Mouse (Mus musculus) splenic B cell, adult 2 months (primary cell): ENCODE results near the gene Rnf225.

ENCODE experiments used
- DNase-seq: peaks from one replicate; pipeline ENCODE4 v3.0.0-alpha.2; 2011; ENCODE audit warnings: low read depth, low spot score
- H3K27me3 ChIP-seq: 2 replicates; pipeline ENCODE4 v1.6.1; 2012; ENCODE audit warnings: mild to moderate bottlenecking, low read length, moderate library complexity, mixed read lengths; ENCODE audit not compliant: control insufficient read depth, poor library complexity, insufficient read depth, severe bottlenecking
- H3K36me3 ChIP-seq: 2 replicates; pipeline ENCODE4 v1.6.1; 2012; ENCODE audit warnings: mild to moderate bottlenecking, low read length, moderate library complexity, mixed read lengths; ENCODE audit not compliant: control insufficient read depth, poor library complexity, insufficient read depth, severe bottlenecking

The Rnf225 gene

DNA sequence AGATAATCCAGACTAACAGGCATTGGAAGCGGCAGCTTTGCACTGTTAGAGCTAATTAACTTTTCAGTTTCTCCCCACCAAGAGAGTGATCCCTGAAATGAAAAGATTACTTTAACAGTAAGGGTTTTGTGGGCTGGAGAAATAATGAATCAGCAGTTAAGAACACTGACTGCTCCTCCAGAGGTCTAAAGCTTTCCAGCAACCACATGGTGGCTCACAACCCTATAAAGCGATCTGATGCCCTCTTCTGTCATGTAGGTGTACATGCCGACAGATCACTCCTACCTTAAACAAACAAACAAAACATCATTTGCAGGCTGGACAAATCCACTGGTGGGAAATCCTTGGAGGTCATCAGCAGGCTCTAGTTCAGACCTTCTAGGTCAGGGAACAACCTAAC, 27.7 kb downstream of the Rnf225 start:
- DNase-seq: peak; percentile 22
- no peaks in the 10 kb centered on the region for H3K36me3 ChIP-seq
- no peaks in the 10 kb centered on the region for H3K27me3 ChIP-seq

DNA sequence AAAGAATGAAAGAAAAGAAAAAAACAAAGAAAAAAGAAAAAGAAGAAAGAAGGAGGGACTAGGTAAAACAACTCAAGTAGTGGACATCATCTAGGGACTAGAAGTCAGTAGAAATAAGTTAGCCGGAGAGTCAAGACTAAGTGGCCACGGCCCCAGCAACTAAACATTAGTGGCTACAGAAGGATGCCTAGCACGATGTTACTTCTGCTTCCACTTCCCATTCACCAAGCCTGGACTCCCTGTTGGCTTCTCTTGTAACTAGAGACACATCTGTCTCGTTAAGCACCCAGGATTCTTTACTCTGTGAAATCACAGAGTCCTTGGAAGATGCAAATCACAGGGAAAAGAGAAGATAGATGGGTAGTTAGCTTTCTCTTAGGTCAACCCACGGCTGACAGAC, 30.3 kb downstream of the Rnf225 start:
- no peaks in the 10 kb centered on the region for H3K36me3 ChIP-seq
- no peaks in the 10 kb centered on the region for H3K27me3 ChIP-seq
- no peak for DNase-seq

DNA sequence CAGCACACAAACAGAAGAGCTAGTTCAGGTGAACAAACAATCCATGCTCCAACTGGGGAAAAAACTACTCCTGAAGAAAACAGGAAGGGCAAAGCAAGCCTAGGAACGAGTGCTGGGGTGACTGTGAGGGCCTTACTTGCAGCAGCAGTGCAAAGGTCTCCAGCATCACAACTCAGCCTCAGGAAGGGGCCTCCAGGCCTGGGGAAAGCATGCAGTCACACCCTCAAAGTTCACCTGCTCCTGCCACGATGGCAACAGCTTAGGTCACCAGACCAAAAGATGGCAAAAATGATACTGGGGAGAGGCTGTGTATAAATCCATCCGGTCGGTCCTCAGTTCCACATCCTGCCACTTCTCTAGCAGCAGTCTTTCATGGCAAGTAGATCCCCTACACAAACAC, 31.7 kb downstream of the Rnf225 start:
- DNase-seq: no peak
- Histone ChIP-seq H3K36me3 (no peaks in the 10 kb centered on the region), H3K27me3 (no peaks in the 10 kb centered on the region)

DNA sequence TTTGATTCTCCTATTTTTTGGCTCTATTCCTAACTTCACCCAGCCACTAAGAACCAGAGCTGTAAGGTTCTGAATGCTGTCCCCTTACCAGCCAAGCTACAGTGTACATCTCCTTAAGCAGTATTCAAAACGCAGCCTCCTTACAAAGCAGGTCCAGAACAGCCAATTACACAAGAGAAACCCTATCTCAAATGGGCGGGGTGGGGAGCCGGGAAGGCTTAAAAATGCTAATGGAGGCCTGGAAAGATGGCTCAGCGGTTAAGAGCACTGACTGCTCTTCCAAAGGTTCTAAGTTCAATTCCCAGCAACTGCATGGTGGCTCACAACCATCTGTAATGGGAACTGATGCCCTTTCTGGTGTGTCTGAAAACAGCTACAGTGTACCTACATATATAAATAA, 32.5 kb downstream of the Rnf225 start:
- DNase-seq: no peak
- H3K27me3 ChIP-seq: no peaks in the 10 kb centered on the region

DNA sequence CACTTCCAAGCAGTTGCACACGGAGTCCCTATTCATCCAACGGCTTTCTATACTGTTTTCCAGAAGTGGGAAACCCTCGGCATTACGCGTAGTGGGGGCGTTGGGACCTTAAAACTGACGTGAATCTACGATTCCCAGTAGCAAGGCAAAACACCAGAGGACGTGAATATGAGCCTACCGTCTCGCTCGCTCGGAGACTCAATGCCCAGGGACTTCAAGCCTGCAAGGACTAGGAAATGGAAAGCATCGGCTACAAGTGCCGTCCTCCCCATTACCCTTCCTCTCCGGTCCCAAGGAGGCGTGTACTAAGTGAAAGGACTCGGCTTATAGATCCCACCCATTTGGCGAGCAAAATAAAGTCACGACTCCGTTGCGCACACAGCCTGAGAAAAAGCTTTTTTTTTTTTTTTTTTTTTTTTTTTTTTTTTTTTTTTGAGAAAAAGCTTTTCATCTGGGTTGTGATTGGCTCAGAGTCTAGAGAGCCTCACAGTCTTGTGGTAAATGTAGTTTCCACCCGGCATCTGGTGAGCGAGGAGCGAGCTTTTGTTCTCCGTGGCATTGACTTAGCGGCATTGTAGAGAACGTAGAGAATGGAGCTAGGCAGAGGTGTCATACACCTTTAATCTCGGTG, 34.4 kb downstream of the Rnf225 start:
- no peaks in the 10 kb centered on the region for H3K27me3 ChIP-seq
- no peaks in the 10 kb centered on the region for H3K36me3 ChIP-seq
- peak; percentile 81 for DNase-seq

More for the DNA sequence above, 32.5 kb downstream of the Rnf225 start:
- H3K36me3 ChIP-seq: no peaks in the 10 kb centered on the region

DNA sequence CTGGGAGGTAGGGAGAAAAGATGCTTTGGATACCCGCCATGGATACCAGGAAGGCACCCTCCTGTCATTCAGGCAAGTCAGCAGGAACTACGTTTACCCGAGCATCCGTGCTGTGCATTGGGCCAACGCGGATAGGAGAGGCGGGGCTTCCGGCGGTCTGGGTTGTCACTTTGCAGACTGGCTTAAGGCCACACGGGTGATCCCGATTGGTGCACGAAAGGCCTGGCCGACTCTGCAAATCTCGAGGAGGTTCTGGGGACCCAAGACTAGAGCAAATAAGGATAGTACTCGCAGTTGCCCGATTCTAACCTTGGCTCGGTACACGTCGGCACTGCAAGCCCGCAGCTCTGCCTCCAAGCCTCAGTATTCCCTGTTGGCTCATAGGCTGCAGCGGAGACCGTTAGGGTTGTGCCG, 38.5 kb downstream of the Rnf225 start, which contains the start of gene Zfp324:
Gene Zfp324 (plus strand): TSS at position 161 of the 414 bp plus-strand sequence.
- no peaks in the 10 kb centered on the region for H3K27me3 ChIP-seq
- peaks cover 2% of the 10 kb centered on the region; the same call in 1 of the 2 replicates for H3K36me3 ChIP-seq

DNA sequence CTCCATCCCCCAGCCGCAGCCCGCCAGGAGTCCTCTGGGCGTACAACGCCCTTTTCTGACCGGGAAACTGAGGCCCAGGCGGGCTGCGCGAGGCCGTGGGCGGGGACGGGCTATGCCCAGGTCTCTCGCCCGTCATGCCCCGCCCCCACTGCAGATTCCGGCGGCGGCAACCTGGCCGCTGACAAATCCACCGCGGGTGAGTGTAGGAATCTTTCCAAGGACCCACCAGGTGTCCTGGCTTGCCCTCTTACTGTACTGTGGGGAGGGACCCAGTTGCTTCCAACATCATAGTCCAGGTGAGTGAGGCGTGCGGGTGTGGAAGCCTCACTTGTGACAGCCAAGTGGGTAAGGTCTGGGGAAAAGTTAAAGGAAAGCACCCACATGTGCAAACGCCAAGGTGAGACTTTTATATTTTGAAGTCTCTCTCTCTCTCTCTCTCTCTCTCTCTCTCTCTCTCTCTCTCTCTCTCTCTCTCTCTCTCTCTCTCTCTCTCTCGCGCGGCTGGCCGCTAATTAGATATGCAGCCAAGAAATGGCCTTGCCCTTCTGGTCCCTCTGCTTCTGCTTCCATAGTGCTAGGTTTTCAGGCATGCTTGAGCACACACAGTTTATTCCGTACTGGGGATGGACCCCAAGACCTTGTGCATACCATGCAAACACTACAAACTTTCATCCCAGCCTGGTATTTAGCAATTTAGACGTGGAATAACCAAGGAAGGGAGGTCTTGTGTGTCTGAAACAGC, 39.1 kb downstream of the Rnf225 start:
- peak; percentile 41 for DNase-seq
- H3K27me3 ChIP-seq: no peaks in the 10 kb centered on the region
- H3K36me3 ChIP-seq: peaks cover 2% of the 10 kb centered on the region; the same call in 1 of the 2 replicates

More for the DNA sequence above, 38.5 kb downstream of the Rnf225 start, which contains the start of gene Zfp324:
- peak; percentile 87 for DNase-seq

DNA sequence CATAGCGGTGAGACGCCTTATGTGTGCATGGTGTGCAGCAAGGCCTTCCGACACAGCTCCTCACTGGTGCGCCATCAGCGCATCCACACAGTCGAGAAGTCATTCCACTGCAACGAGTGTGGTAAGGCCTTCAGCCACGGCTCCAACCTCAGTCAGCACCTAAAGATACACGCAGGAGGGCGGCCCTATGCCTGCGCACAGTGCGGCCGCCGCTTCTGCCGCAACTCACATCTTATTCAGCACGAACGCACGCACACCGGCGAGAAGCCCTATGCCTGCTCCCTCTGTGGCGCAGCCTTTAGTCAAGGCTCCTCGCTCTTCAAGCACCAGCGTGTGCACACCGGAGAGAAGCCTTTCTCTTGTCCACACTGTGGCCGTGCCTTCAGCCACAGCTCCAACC, 43.7 kb downstream of the Rnf225 start:
- DNase-seq: no peak
- peaks cover 4% of the 10 kb centered on the region; the same call in 1 of the 2 replicates for H3K36me3 ChIP-seq
- H3K27me3 ChIP-seq: no peaks in the 10 kb centered on the region

DNA sequence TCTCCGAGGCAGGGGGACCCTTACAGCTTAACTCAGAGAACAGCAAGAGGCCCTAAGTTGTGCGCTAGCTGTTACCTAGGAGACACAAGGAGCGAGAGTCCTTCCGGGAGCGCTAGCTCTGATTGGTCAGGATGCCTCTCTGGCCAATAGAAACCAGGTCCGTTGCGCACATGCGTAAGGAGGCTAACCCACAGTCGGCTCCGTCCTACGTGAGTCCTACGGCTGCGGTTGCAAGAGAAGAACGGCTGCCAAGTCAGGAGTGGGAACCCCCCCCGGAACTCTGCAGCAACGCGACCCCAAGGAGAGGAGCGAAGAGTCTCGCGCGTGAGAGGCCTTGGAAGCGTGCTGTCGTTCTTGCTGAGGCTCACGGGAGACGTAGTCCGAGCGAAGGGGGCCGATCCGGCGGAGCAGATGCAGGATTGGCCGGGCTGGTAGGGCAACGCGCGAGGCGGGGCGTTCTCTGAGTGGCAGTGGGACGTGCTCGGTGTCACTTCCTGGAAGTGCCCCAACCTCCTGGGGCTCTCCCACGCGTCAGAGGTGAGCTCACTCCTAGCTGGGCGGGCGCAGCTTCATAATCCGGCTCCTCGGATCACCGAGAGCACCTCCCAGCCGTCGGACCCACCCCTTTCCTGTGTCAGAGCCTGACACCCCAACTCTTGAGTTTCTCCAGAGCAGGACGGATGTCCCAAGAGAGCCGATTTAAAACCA, 50.6 kb downstream of the Rnf225 start, which contains the start of gene Zfp446:
Gene Zfp446 (plus strand): TSS at position 167 of the 708 bp plus-strand sequence.
- Histone ChIP-seq H3K36me3 (no peaks in the 10 kb centered on the region; the same call in 1 of the 2 replicates), H3K27me3 (no peaks in the 10 kb centered on the region)
- DNase-seq: peak; percentile 98

DNA sequence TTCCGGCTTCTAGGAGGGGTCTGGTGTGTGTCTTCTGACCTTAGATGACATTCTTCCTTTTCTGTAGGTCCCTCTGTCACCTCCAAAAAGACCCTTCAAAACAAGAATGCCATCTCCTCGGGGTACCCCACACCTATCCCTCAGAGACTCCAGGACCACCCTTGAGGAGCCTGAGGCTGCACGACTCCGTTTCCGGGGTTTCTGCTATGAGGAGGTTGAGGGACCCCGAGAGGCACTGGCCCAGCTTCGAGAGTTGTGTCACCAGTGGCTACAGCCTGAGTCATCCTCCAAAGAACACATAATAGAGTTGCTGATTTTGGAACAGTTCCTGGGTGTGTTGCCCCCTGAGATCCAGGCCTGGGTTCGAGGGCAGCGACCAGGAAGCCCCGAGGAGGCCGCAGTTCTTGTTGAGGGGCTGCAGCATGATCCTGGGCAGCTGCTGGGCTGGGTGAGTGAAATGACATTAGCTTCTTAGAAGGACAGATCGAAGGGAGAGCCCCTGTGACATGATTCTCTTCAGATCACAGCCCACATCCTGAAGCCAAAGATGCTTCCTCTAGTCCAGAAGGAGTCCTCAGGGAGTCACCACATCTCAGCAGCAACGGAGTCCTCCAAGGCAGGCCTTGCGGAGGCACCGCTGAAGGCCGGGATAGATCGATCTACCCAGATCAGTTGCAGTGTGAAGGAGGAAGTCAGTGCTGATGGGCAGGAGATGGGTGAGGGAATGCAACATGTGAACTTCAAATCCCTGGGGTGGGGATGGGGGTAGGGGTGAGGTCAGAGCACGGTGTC, 51.9 kb downstream of the Rnf225 start:
- DNase-seq: peak; percentile 8
- Histone ChIP-seq H3K36me3 (no peaks in the 10 kb centered on the region; the same call in 1 of the 2 replicates), H3K27me3 (no peaks in the 10 kb centered on the region)

DNA sequence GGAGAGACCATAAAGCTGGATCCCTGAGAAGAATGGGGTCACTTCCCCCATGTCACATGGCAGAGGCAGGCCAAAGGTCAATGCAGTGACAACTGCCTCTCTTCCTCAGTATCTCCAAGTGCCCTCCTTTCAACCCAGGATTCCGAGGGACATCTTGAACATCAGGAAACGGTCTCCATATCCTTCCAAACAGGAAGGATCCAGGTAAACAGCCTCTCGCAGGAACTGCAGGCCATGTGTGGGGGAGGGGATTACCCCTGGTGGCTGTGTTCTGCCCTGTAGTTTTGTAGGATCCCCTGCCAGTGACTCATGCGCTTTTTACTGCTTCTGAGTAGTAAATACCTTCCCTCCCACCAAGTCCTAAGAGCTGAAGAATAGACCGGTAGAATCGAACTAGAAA, 52.6 kb downstream of the Rnf225 start:
- Histone ChIP-seq H3K36me3 (no peaks in the 10 kb centered on the region; the same call in 1 of the 2 replicates), H3K27me3 (no peaks in the 10 kb centered on the region)
- no peak for DNase-seq

DNA sequence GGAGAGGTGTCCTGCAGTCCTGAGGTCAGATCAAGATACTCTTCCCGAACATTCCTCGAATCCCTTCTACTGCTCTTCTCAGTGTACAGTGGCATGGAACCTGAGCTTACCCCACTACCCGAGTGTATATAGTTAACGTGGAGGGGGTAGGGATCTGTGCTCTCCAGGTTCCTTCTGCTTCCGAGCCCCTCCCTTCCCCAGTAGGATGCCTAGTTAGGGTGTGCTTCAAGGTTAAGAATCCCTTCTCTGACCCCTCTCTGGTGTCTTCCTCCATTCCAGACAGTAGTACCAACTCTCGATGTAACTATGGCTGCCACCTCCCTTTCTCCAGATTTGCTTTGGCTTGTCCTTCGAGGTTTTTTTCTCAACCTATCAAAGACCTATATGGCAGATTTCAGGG, 53.1 kb downstream of the Rnf225 start:
- no peak for DNase-seq

More for the DNA sequence above, 53.1 kb downstream of the Rnf225 start:
- Histone ChIP-seq H3K36me3 (no peaks in the 10 kb centered on the region; the same call in 1 of the 2 replicates), H3K27me3 (no peaks in the 10 kb centered on the region)
